Mouse (Mus musculus): ENCODE data around the gene Tmprss6. TPM values are rescaled to one million over a fixed set of nuclear protein-coding genes. Genes with fewer than 3 reads are reported as not detected.

Tmprss6 gene
- polyA plus RNA-seq (2015; fragmentation: Nextera tagmentation; extraction: Ambion mirVana) = 0.31 and 1.0 TPM in 2 replicates

DNA sequence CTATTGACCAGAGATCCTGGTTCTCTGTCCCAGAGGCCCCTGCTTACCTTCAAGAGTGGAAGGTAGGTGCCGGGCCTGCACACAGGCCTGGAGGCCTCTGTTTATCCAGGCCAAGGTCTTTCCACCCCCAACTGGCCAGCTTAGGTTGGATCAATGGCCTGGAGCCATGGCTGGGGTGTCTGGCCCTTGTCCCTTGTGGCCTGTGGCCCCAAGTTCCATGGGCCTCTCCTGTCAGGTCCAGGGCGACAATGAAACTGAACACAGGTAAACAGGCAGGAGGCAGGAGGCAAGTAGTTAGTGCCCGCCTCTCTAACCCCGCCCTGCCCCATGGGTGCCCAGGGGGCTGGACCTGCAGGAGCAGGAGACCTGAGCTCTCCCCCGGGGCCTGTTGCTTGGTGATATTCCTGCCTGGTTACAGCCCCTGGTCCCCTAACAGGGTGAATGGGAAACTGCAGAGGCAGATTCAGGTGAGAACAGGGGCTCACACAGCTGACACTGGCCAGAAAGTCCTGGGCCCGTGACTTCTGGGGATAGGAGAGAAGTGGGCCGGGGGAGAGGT, at the start of gene Tmprss6:
Tmprss6 (minus strand) TSS at position 256 of the 559 bp plus-strand sequence.
- Histone ChIP-seq H3K36me3 (no peaks in the 10 kb centered on the region), H3K27ac (no peak within 1 kb of the TSS), H3K9me3 (replicated peaks) (no peaks in the 10 kb centered on the region), H3K4me1 (peaks cover 18% of the 10 kb centered on the region), H3K9ac (no peak within 1 kb of the TSS), H3K4me2 (no peak within 1 kb of the TSS), H3K4me3 (replicated peaks) (no peak within 1 kb of the TSS), H3K27me3 (no peaks in the 10 kb centered on the region)
- WGBS = 64% methylated on average over 7 of the region's 7 CpGs
- ATAC-seq (replicated peaks; ENCODE audit: low FRiP score) = no peak

GRCm38 (mm10) chr15:78518221-78518620, 49.8 kb upstream of the Tmprss6 start:
- Histone ChIP-seq H3K27me3 (no peaks in the 10 kb centered on the region), H3K36me3 (no peaks in the 10 kb centered on the region), H3K27ac (no peak overlapping the region), H3K4me1 (peaks cover 28% of the 10 kb centered on the region), H3K9me3 (replicated peaks) (no peaks in the 10 kb centered on the region), H3K4me3 (replicated peaks) (no peak overlapping the region), H3K9ac (no peak overlapping the region), H3K4me2 (no peak overlapping the region)
- no peak for ATAC-seq (replicated peaks; ENCODE audit: low FRiP score)
- 49% methylated on average over 7 of the region's 7 CpGs for WGBS

DNA sequence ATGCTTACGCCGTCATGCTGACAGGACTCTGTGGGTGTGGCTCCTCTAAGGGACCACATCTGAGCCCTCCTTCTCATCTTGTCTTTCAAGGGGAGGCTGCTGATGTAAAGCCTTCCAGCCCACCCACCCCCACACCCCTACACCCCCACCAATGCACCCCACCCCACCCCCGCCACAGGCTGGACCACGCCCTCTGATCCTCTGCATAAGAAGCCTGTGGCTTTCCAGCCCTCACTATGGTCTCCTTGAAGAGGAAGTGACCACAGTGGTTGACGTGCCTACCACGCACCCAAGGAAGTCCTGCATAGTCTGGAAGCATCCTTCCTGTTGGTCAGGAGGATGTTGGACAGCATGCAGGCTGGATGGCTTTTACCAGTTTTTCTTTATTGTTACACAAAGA, 47.3 kb upstream of the Tmprss6 start:
- Histone ChIP-seq H3K36me3 (no peaks in the 10 kb centered on the region), H3K4me3 (replicated peaks) (no peak overlapping the region), H3K4me1 (peaks cover 47% of the 10 kb centered on the region), H3K27me3 (no peaks in the 10 kb centered on the region), H3K9me3 (replicated peaks) (no peaks in the 10 kb centered on the region), H3K27ac (no peak overlapping the region), H3K9ac (no peak overlapping the region), H3K4me2 (no peak overlapping the region)
- no peak for ATAC-seq (replicated peaks; ENCODE audit: low FRiP score)
- 80% methylated on average over 6 of the region's 6 CpGs for WGBS

- no peak; the same call in 1 of the 2 replicates for ATAC-seq (replicated peaks; ENCODE audit: low FRiP score)
- H3K4me1 ChIP-seq = peaks cover 49% of the 10 kb centered on the region
- H3K9ac ChIP-seq = no peak overlapping the region
- H3K36me3 ChIP-seq = no peaks in the 10 kb centered on the region
- H3K9me3 ChIP-seq (replicated peaks) = no peaks in the 10 kb centered on the region
- WGBS = 28% methylated on average over 7 of the region's 7 CpGs
- H3K4me2 ChIP-seq = no peak overlapping the region
- no peaks in the 10 kb centered on the region for H3K27me3 ChIP-seq
- no peak overlapping the region for H3K27ac ChIP-seq
- no peak overlapping the region for H3K4me3 ChIP-seq (replicated peaks)
Measured at GRCm38 (mm10) chr15:78514393-78515146, 46.1 kb upstream of the Tmprss6 start.

GRCm38 (mm10) chr15:78513019-78513418, 44.6 kb upstream of the Tmprss6 start:
- Histone ChIP-seq H3K36me3 (no peaks in the 10 kb centered on the region), H3K27ac (peak overlapping the region; percentile 41; the same call in 1 of the 2 replicates), H3K4me2 (no peak overlapping the region), H3K4me1 (peaks cover 50% of the 10 kb centered on the region), H3K9ac (no peak overlapping the region), H3K9me3 (replicated peaks) (no peaks in the 10 kb centered on the region), H3K4me3 (replicated peaks) (no peak overlapping the region), H3K27me3 (no peaks in the 10 kb centered on the region)
- WGBS = 74% methylated on average over 14 of the region's 14 CpGs
- no peak for ATAC-seq (replicated peaks; ENCODE audit: low FRiP score)

- H3K4me3 ChIP-seq (replicated peaks) = no peak overlapping the region
- 39% methylated on average over 7 of the region's 7 CpGs for WGBS
- no peaks in the 10 kb centered on the region for H3K9me3 ChIP-seq (replicated peaks)
- H3K36me3 ChIP-seq = no peaks in the 10 kb centered on the region
- no peak overlapping the region for H3K4me2 ChIP-seq
- ATAC-seq (replicated peaks; ENCODE audit: low FRiP score) = no peak
- H3K9ac ChIP-seq = no peak overlapping the region
- H3K27ac ChIP-seq = no peak overlapping the region
- no peaks in the 10 kb centered on the region for H3K27me3 ChIP-seq
- H3K4me1 ChIP-seq = peaks cover 49% of the 10 kb centered on the region
Measured at GRCm38 (mm10) chr15:78511951-78512350, 43.5 kb upstream of the Tmprss6 start.

DNA sequence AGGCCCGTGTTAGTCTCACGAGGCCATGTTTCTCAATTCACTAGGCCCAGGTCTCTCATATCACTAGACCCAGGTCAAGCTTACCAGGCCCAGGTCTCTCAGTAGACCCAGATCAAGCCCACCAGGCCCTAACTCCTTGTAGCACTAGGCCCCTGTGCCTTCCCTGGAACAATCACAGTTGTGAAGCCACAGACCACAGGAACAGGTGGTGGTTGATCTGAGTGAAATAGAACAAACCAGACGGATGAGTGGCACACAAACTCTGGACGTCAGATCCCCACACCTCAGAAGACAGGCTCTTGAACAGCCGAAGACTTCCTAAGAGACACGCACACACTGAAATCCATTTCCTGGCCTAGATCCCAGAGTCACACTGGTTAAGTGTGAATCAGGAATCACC, 42.3 kb upstream of the Tmprss6 start:
- no peak overlapping the region for H3K27ac ChIP-seq
- H3K9ac ChIP-seq = no peak overlapping the region
- WGBS = 85% methylated on average over 6 of the region's 6 CpGs

DNA sequence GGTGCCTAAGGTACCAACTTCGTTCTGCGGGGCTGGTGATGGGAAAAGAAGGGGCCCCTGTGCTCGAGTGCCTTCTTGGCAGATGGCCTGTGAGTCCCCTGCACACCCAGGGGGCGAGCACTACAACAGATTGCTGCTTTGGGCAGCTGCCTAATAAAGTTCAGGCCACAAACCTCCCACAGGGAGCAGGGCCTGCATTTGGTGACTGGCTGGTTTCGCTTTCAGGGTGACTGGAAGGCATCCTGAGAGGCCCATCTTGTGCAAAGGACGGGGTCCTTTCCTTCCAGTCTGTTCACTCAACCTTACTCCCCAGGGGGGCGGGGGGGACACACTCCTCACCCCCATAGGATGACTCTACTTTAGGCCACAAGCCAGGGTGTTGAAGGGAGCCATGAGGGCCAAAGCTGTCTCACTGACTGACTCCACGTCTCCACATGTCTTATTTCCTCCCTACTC, 41.7 kb upstream of the Tmprss6 start:
- Histone ChIP-seq H3K4me2 (no peak overlapping the region), H3K36me3 (no peaks in the 10 kb centered on the region), H3K9me3 (replicated peaks) (no peaks in the 10 kb centered on the region), H3K27me3 (no peaks in the 10 kb centered on the region), H3K9ac (no peak overlapping the region), H3K4me3 (replicated peaks) (no peak overlapping the region), H3K4me1 (peaks cover 41% of the 10 kb centered on the region), H3K27ac (no peak overlapping the region)
- no peak for ATAC-seq (replicated peaks; ENCODE audit: low FRiP score)
- WGBS = 66% methylated on average over 8 of the region's 8 CpGs

More for the DNA sequence above, 42.3 kb upstream of the Tmprss6 start:
- Histone ChIP-seq H3K4me2 (no peak overlapping the region), H3K27me3 (no peaks in the 10 kb centered on the region), H3K9me3 (replicated peaks) (no peaks in the 10 kb centered on the region), H3K36me3 (no peaks in the 10 kb centered on the region), H3K4me1 (peaks cover 41% of the 10 kb centered on the region), H3K4me3 (replicated peaks) (no peak overlapping the region)
- ATAC-seq (replicated peaks; ENCODE audit: low FRiP score) = no peak

- Histone ChIP-seq H3K9ac (no peak overlapping the region), H3K27ac (no peak overlapping the region), H3K27me3 (no peaks in the 10 kb centered on the region), H3K9me3 (replicated peaks) (0 out of 2 replicates have a peak, but pooled peaks cover 6% of the 10 kb centered on the region), H3K4me1 (peaks cover 40% of the 10 kb centered on the region), H3K36me3 (no peaks in the 10 kb centered on the region), H3K4me2 (no peak overlapping the region), H3K4me3 (replicated peaks) (no peak overlapping the region)
- no peak for ATAC-seq (replicated peaks; ENCODE audit: low FRiP score)
- 52% methylated on average over 12 of the region's 12 CpGs for WGBS
Measured at GRCm38 (mm10) chr15:78509297-78509899, 41.0 kb upstream of the Tmprss6 start.

- no peaks in the 10 kb centered on the region for H3K27me3 ChIP-seq
- peaks cover 30% of the 10 kb centered on the region for H3K4me1 ChIP-seq
- no peak for ATAC-seq (replicated peaks; ENCODE audit: low FRiP score)
- H3K36me3 ChIP-seq = no peaks in the 10 kb centered on the region
- H3K4me3 ChIP-seq (replicated peaks) = no peak overlapping the region
- 75% methylated on average over 7 of the region's 7 CpGs for WGBS
- no peak overlapping the region for H3K27ac ChIP-seq
- 0 out of 2 replicates have a peak, but pooled peaks cover 6% of the 10 kb centered on the region for H3K9me3 ChIP-seq (replicated peaks)
- no peak overlapping the region for H3K4me2 ChIP-seq
- no peak overlapping the region for H3K9ac ChIP-seq
Measured at GRCm38 (mm10) chr15:78508443-78508842, 40.0 kb upstream of the Tmprss6 start.

- ATAC-seq (replicated peaks; ENCODE audit: low FRiP score) = no peak
- peaks cover 8% of the 10 kb centered on the region; the same call in 1 of the 2 replicates for H3K4me1 ChIP-seq
- no peak overlapping the region for H3K27ac ChIP-seq
- no peak overlapping the region for H3K9ac ChIP-seq
- H3K4me3 ChIP-seq (replicated peaks) = no peak overlapping the region
- H3K9me3 ChIP-seq (replicated peaks) = 0 out of 2 replicates have a peak, but pooled peaks cover 6% of the 10 kb centered on the region
- H3K27me3 ChIP-seq = no peaks in the 10 kb centered on the region
- no peak overlapping the region for H3K4me2 ChIP-seq
- WGBS = 78% methylated on average over 3 of the region's 3 CpGs
- no peaks in the 10 kb centered on the region for H3K36me3 ChIP-seq
Measured at GRCm38 (mm10) chr15:78505541-78505940, 37.1 kb upstream of the Tmprss6 start.

- Histone ChIP-seq H3K27me3 (no peaks in the 10 kb centered on the region), H3K36me3 (no peaks in the 10 kb centered on the region), H3K4me1 (peaks cover 3% of the 10 kb centered on the region; the same call in 1 of the 2 replicates), H3K4me3 (replicated peaks) (no peak overlapping the region), H3K4me2 (no peak overlapping the region), H3K9me3 (replicated peaks) (0 out of 2 replicates have a peak, but pooled peaks cover 6% of the 10 kb centered on the region), H3K27ac (no peak overlapping the region), H3K9ac (no peak overlapping the region)
- WGBS = 92% methylated on average over 5 of the region's 5 CpGs
- no peak for ATAC-seq (replicated peaks; ENCODE audit: low FRiP score)
Measured at GRCm38 (mm10) chr15:78504816-78505215, 36.4 kb upstream of the Tmprss6 start.

All from kidney, embryonic 15.5 days (tissue).